Mouse (Mus musculus) kidney, postnatal 10 days (tissue): ENCODE measurements at regions not wholly inside any gene's neighbourhood (a gene's known extent, or its start where the extent isn't known, plus 50 kb on each side); places are given as distances from the start of the nearest gene placed in this dataset.
"Not testable (repeated sequence)": the region's sequence is repeated elsewhere in the genome, so short reads cannot be mapped to it uniquely, and the experiment has no call there.

Experiments
- DNase-seq: peaks from one replicate; pipeline ENCODE4 v3.0.0; 2021; ENCODE audit warnings: mixed read lengths

DNA sequence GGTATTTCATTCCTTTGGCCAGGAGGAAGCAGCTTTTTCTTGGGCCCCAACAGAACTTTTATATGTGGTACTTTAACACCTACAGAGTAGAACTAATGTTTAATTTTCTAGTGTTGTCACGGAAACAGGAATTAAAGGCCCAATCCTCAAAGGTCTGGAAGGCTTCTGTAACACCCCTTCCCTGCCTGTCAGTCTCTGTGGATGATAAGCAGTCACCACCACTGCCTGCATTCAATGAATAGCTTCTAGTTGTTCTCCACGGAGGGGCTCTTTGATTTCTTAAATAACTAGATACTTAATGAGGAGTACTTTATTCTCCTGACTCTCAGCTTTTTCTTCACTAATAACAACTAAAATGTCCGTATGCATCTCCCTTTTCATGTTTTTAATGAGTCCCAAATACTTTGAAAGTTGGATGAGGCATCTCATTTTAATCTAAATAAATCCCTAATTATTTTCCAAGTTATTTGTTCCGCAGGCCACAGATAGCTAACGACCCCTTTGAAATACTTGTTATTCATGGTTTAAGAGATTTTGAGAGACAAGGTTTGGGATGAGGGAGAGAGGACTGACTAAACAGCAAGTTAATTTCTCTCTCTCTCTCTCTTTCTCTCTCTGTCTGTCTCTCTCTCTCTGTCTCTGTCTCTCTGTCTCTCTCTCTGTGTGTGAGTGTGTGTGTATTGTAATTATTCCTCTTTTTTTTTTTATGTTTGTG, 686.0 kb upstream of the Ghitm start:
- DNase-seq, result no peak

DNA sequence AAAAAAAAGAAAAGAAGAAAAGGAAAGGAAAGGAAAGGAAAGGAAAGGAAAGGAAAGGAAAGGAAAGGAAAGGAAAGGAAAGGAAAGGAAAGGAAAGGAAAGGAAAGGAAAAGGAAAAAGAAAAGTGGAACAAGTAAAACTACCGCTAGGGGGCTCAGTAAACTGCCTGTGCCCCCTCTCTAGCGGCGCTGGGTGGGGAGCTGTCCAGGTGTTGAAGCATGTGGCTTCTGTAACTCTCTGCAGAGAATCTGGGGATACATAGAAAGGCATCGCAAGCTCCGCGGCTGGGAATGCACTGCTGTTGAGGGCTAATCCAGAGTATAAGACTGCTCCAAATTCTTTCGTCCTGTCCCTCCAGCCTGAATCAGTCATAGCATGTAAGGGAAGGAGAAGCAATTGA, 684.9 kb upstream of the Ghitm start:
- DNase-seq, result peak; percentile 8

DNA sequence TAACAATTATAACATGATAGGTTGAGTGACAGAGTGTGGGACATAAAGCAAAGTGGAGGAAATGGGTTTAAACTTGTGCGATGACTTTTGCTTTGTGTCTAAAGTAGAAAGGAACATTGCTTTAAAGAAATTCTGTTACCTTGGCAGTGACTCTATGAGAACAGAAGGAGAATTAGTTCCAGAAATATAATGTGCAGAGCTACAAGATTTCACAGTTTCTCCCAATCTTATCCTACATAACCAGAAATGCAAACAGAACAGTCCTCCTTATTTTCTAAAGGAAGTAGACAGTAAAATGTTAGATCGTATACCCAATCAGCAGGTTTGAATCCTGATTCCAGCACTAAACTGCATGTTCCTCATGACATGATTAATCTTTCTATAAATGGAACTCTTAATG, 660.6 kb upstream of the Ghitm start:
- DNase-seq, result no peak

DNA sequence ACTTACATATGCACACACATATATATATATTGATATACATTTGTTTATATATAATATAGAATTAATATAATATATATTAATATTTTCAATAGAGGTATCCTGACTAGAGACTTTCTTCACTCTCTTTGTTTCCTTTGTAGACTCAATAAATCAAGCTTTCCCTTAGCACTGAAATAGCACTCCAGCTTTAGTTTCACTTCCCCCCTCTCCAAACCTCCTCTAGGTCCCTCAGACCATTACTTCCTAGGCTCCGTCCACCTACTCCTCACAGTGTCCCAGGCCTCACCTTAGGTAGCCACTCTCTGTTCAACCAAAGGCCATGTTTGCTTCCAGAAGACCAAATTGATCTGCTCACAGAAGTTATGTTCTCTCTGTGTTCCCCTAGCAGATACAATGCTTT, 630.7 kb upstream of the Ghitm start:
- DNase-seq, result no peak

DNA sequence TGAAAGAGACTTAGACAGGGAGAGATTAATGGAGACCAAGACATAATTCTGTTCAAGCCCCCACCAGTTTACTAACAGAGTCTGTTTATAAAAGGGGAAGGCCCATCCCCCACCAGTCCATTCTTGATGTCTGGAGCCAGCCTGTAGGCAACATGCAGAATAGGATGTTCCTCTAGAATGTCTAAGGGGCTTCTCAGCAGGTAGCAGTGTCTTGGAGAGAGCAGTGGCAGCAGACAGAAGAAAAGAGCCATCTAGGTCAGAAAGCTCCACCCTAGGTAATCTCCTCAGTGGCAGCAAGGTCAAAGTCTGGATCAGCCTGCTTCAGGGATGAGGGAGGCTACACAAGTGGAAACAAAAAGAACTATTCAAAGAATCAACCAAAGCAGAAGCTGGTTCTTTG, 614.6 kb upstream of the Ghitm start:
- not testable (repeated sequence) for DNase-seq

DNA sequence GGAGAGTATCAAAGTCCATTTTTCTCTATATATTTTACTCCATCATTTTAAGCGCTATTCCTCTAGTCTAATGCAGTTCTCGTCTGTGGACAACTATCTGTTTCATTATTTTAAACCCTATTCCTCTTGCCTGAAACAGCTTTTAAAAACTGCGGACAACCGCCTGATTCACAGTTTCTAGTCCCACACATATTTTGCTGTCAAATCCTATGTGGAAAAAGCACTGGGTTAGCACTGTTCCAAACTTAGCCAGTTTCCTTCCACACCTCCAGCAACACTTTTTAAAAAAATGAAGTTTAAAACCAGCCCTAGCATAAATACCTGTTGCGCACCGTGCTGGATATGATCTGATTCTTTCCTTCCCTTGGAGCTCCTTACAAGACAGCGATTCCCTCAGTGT, 614.1 kb upstream of the Ghitm start:
- no peak for DNase-seq

DNA sequence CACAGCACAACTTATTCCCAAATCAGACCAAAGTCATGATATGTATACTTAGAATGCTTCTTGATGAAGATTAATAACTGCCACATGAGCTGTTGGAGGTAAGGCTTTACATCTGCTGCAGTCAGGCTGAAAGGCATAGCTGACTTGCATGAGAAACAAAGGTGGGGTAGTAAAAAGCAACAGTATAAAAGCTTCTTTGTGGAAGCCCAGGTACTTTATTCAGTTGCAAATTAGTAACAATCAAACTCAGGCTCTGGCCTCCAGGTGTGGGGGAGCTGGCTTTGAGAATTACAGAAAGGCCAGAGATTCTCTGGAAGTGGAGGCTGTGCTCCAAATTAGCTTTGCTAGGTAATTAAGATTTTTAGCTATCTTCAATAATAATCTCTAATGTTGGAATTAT, 608.0 kb upstream of the Ghitm start:
- DNase-seq, result no peak

DNA sequence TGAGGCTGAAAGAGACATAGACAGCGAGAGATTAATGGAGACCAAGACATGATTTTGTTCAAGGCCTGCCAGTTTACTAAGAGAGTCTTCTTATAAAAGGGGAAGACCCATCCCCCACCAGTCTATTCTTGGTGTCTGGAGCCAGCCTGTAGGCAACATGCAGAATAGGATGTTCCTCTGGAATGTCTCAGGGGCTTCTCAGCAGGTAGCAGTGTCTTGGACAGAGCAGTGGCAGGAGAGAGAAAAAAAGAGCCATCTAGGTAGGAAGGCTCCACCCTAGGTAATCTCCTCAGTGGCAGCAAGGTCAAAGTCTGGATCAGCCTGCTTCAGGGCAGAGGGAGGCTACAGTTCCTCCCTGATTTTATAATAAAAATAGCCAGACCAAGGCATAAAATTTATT, 607.4 kb upstream of the Ghitm start:
- DNase-seq, result not testable (repeated sequence)
